Mouse (Mus musculus): ENCODE results near the gene Psmd2.

DNA sequence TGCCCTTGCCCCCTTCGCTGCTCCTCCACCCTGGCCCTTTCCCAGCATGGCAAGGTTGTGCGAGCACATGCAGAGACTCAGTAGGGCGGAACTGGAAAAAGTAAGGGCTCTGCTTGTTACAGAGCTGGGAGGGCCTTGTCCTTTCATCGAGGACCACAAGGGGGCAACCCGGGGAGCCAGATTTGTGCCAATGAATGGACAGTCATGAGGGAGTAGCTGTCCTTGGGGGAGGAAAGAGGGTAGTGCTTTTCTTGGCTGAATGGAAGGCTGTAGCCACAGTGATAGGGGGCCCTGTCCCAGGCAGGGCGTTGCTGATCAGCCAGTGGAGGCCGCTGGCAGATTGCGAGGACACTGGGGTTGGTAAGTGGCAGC is 51.1 kb downstream of the Psmd2 start:
- TF ChIP-seq CTCF (IDR thresholded peaks at IDR 0.05; ENCODE audit: borderline replicate concordance, insufficient read depth, low read length) (no peak), POLR2A (IDR thresholded peaks at IDR 0.05; ENCODE audit: low read depth, low read length) (no peak)

Data from embryonic fibroblast, embryonic 13.5 days (primary cell).